Mouse (Mus musculus) mouse trophoblast stem cell (cell line): ENCODE data around the gene Pitpnm2.

ENCODE experiments used
- in situ Hi-C, 2 experiments: fragments of 300-500 bp; cut with MseI, MboI; formaldehyde crosslinking; loops; 2 replicates in 1 of 2; 3 replicates in 1 of 2; pipeline ENCODE4 v1.15.1; 2025

Pitpnm2 gene

DNA sequence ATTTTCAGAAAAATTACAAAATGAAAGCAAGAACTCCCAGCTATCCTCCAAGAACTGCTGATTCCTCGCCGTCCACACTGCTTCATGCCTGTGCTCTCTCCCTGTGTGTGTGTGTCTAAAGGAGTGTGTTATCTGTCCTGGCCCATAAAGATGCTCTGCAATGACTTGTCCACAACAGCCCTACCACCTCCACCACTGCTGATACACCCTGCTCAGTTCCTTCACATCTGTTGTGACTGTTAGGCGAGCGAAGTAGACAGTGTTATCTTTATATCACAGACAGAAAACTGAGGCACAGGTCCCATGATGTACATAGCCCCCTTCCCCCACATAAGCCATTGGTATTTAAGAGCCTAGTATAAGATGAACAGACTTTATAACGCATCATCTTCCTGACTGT is 67.5 kb downstream of the Pitpnm2 start:
- in situ Hi-C loops, result no loop called here

DNA sequence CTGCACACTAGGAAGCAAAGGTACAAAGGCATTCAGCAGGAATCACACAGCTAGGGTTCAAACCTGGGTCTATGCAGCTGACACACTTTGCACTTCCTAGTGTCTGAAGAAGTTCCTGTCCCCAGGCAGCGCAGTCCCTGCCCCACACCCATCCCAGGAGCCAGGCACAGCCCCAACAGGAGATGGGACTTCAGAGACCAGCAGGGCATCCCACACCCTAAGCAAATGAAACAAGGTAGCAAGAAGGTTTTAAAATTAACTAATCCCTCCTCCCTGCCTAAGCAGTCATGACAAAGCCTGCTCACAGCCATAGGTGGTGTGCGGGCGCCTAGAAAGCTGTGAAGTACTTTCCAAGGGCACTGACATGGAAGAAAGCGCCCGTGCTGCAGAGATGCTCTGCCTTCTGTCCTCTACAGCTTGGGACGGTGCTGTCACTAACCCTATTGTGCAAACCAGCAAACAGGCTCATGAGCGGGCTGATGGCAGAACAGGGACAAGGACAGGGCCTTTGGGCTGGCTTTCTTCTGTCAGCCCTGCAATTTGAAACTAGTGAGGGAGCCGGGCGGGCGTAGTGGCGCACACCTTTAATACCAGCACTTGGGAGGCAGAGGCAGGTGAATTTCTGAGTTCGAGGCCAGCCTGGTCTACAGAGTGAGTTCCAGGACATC is 68.9 kb downstream of the Pitpnm2 start:
- in situ Hi-C loops, result no loop called here

DNA sequence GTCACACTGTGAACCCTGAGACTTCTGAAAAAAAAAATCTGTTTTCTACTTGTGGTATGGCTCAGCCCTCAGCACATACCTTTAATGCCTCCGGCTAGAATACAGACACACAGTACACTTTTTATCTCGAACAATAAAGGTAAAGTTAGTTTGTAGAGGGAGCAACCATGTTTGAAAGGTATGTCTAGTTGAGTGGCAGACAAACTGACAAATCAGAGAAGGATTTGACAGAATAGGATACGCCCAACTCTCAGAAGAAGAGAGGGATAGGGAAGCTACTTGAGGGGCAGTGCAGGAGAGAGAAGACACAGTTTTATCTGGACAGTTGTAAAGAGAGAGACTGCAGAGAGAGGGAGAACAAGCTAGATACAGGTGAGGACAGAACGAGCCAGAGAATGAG is 70.1 kb downstream of the Pitpnm2 start:
- in situ Hi-C loops, result no loop called here

DNA sequence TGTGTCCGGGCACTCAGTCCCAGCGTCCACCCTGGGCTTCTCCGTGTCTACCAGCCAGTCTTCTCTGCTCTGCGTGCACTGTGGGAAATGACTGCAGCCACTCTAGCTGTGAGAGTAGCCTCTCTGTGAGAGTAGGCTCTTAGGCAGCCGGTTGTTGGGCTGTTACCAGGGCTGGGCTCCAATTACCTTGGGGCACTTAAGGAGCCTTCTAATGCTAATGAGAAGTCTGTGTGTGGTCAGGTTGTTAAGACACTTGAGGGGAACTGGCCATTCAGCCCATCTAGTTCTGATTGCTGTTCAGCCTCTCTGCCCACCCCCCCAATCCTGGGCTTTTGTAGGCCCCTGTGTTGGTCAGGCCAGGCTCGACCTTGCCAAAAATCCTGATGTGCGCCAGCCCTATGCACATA is 72.8 kb downstream of the Pitpnm2 start:
- in situ Hi-C loops, result no loop called here

DNA sequence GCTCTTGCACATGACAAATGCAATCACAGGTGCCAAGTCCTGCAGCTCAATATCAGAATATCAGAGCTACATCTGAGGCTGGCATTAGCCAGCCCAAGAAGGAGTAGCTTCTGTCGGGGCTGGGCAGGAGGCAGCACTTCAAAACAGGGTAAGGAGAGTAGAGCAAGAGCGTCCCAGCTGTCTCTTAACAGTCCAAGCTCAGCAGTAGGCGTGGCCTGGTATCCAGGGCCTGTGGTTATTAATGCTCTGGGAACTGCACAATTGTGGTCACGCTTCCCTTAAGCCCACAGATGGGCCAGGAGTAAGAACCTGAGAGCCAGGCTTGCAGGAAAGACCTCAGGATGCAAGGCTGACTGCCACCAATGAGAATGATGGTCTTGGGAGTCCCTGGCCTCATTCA is 74.4 kb downstream of the Pitpnm2 start:
- in situ Hi-C loops, result no loop called here

DNA sequence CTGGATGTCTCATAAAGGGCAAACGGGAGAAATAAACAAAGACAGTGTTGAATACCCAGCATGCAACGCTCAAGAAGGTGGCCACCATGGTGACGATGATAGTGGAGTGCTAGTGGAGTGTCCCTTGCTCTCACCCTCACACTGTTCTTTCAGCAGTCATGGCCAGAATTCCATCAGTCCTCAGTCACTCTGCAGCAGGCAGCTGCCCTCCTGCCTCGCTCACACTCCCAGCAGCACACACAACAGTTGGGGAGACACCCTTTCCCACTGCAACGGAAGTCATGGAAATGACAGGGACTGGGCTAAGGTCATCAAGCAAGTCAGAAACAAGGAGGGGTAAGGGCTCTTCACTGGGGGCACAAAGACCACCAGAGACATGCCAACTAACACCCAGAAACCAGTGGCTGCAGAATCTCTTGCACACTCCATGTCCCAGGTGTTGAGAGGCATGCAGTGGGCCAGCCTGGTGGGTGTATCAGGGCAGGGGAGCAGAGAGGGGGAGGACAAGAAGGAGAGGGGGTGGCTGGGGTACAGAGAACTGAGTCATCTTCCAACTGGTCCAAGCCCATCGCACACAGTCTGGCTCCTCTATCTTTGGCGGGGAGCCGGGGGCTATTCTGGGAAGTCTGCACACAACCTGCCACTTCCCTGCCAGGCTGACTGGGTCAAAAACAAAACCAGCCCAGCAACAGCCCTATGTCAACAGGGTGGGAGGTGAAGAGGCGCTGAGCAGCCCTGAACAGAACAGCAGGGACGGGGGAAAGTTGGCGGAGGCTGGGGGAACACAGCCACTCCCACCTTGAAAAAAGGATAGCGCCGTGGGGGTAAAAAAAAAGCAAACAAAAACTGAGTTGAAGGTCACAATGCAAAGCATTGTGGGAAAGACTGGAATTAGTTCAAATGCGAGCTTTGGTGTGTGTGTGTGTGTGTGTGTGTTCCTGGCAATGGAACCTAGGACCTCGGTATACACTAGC is 76.3 kb downstream of the Pitpnm2 start:
- in situ Hi-C loops, result no loop called here

DNA sequence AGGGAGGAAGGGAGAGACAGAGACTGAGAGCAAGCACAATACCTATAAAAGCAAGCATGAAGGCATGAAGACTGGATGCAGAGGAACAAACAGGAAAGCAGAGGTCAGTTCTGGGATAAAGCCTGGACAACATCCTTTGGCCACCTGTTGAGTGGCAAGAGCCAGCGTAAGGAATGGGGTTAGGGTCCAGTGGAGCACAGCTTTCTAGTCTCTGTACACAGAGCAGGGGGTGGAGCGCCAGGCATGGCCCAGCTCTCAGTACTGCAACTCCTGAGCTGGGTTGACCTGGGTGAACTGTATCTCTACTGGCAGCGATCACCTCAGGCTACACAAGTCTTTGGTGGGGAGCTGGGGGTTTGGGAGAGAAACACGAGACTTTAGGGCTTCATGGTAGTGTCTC is 77.3 kb downstream of the Pitpnm2 start:
- in situ Hi-C loops, result no loop called here

- in situ Hi-C loops, result no loop called here
Measured at GRCm38 (mm10) chr5:124171781-124172180, 77.8 kb downstream of the Pitpnm2 start.

DNA sequence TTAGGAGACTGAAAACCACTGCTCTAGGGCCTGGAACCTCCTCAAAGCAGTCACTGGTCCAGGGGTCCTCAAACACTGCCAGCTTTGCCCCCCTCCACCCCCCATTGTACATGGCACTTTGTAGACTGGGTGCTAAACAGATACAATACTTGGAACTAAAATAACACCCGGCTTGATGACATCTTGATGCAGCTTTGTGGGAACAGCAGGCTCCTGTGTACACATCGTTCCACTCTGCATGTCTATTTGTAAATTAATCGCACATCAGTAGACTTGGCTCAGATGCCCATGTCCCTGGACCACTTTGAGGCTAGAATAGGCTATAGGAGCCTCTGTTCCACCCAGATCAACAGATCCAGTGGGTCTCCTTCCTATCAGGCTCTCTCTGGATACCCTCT is 80.3 kb downstream of the Pitpnm2 start:
- in situ Hi-C loops, result loop anchor here in 1 of 2 experiments (10.0 kb wide), 1 partner anchor 126 kb away; no protein-coding TSS in a partner anchor

DNA sequence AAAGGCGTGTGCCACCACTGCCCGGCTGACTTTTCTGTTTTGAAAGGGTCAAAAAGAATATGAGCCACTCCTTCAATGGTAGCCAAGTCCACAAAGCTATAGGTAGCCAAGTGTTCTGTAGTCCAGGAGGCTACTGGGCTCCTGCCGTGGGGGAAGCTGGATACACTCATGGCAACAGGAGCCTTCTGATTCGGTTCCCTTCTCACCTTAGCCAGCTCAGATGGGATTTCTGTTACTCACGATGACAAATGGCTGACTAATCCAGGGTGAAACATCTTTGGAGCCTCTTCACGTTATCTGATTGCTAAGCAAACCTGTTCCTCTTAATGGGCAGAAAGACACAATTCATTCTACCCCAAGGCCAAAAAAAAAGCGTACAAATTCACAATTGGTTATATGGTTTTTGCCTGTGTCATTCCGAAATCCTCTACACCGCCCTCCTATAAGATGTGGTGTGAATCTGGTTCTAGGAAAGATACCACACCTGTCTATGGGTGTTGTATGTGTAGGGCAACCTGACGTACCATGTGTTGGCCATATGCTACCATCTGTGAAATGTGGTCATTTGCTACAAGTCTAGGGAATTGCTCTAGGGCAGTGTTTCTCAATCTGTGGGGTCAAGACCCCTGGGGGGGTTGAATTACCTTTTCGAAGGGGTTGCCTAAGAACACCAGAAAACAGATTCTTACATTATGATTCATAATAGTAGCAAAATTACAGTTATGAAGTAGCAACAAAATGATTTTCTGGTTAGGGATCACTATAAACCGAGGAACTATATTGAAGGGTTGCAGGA is 80.9 kb downstream of the Pitpnm2 start:
- in situ Hi-C loops, result loop anchor here in 1 of 2 experiments (10.0 kb wide), 1 partner anchor 126 kb away; no protein-coding TSS in a partner anchor

DNA sequence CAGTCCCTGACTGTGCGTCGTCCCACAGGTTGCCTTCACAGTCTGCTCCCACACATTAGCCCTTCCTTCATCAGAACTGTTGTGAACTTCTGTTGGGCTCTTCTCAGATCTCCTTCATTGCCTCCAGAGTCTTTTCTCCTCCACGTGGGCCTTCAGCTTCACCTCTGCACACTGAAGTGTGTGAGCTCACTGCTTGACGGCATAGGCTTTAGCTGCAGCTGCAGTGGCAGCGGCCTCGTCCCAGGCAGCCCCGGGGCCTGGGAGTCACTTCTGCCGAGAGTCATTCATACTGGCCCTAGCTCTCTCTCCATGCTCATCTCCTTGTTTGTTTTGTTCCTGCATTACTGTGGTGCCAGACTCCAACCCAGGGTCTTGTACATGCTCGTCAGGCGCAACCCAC is 81.9 kb downstream of the Pitpnm2 start:
- in situ Hi-C loops, result loop anchor here in 1 of 2 experiments (10.0 kb wide), 1 partner anchor 127 kb away; no protein-coding TSS in a partner anchor

DNA sequence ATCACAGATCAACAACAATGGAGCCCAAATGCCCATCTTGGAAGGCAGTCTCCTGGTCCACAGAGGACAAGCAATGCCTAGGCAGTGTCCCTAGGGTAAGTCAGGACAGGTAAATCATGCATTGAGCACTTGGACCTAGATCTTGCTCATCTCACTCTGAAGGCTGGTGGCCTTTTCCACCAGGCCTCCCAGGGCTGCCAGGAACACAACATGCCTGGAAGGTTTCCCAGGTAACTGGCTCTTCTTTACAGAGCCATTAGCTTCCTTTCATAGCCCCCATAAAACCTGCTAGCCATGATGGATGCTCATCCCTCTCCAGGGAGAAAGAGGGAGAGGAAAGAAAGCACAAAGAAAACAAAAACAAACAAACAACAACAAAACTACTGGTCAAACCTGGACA is 82.8 kb downstream of the Pitpnm2 start:
- in situ Hi-C loops, result loop anchor here in 1 of 2 experiments (10.0 kb wide), 1 partner anchor 128 kb away; no protein-coding TSS in a partner anchor

DNA sequence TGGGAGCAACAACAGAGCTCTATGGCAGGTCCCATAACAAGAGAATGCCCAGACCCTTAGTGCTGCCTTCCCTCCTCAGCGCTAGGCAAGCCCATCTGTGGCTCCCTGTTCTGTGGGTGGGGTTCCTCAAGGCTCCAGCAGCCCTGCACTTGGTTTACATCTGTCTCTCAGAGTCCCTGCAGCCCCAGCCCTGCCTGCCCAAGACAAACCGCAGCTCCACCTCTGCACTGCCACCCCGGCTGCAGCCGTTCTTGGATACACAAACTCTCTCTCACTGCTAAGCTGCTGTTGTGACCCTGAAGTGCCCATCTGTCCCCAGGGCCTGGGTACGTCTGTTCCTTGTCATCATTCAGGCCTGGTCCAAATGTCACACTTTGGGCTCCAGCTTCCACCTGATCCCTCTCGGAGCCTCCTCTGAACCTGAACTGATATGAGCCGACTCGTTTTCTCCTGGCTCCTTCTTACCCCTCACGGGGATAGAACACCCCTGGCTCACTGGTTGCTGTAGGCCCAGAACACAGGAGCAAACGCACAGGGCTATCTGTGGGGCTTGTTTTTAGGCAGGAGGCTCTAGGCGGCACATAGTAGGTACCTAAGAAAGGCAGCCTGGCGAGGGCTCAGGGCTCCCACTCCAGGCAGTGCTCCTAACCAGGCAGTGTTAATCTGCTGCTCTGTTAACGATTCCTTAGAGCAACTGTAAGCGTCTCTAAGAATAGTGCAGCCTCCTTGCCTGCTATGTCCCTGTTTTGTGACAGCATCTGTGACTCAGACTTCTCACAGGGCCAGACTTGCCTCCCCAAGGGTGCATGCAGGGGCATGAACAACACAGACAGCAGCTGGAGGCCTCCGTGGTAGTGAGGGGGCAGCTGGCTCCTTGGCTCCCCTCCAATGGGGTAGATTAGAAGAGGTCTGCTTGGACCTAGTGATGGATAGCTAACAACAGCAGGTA is 83.7 kb downstream of the Pitpnm2 start:
- in situ Hi-C loops, result loop anchor here in 1 of 2 experiments (10.0 kb wide), 1 partner anchor 129 kb away; no protein-coding TSS in a partner anchor

- in situ Hi-C loops, result loop anchor here in 1 of 2 experiments (10.0 kb wide), 1 partner anchor 131 kb away; no protein-coding TSS in a partner anchor
Measured at GRCm38 (mm10) chr5:124163445-124163844, 86.1 kb downstream of the Pitpnm2 start.

- in situ Hi-C loops, result loop anchor here in 1 of 2 experiments (10.0 kb wide), 1 partner anchor 132 kb away; no protein-coding TSS in a partner anchor
Measured at GRCm38 (mm10) chr5:124162577-124162976, 87.0 kb downstream of the Pitpnm2 start.

GRCm38 (mm10) chr5:124161831-124162230 is 87.7 kb downstream of the Pitpnm2 start:
- in situ Hi-C loops, result loop anchor here in 1 of 2 experiments (10.0 kb wide), 1 partner anchor 133 kb away; no protein-coding TSS in a partner anchor

DNA sequence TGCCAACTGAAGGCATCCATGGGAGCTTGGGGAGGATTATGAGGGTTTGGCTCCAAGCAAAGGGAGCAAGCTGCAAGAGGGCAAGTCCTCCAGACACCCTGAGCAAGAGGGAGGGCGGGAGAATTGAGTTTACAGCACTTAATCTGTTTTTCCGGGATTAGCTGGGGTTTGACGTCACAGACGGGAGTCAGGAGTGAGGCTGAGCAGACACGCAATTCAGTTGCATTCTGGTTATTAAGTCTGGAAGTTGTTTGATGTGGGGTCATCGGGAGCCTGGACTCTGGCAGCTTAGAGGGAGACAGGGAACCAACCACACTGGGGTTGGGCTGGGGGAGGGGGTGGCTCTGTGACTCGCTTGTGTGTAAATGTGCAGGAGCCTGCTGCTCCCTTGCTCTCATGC is 90.1 kb downstream of the Pitpnm2 start:
- in situ Hi-C loops, result loop anchor here in 1 of 2 experiments (10.0 kb wide), 1 partner anchor 135 kb away; no protein-coding TSS in a partner anchor

DNA sequence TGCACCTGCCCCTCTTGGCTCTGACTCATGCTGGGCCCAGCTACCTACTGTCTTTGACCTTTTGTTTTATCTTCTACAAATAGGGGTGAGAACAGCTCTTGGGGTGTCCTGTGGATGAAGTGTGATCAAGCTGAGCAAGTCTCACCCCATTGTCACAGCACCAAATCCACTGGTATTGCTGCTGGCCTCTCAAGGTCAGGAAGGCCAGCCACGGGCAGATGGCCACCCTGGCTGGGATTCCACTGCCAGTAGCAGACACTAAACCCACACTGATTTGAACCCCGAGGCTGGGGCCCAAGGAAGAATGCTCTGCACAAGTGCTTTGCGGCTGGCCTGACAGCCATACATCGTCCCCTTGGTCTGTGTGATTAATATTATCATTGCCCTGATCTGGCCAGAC is 91.3 kb downstream of the Pitpnm2 start:
- in situ Hi-C loops, result loop anchor here in 1 of 2 experiments (10.0 kb wide), 1 partner anchor 136 kb away; no protein-coding TSS in a partner anchor

GRCm38 (mm10) chr5:124155943-124156342 is 93.6 kb downstream of the Pitpnm2 start:
- in situ Hi-C loops, result loop anchor here in 1 of 2 experiments (10.0 kb wide), 1 partner anchor 139 kb away; no protein-coding TSS in a partner anchor

DNA sequence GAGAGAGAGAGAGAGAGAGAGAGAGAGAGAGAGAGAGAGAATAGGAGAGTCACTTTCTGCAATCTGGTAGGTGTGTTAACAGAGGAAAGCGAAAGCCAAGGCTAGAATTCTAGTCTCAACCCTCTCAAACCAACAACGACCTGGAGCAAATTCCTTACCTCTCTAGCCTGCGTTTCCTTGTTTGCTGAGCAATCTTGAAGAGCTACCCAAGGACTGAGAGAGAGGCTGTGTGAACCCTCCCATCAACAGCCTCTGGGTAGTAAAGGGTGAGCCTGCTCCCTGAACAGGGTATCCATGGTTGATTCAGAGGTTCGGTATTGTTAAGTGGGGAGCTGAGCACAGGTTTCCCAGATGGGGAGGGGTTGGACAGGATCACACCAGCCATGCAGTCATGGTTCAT is 96.8 kb downstream of the Pitpnm2 start:
- in situ Hi-C loops, result loop anchor here in 1 of 2 experiments (10.0 kb wide), 1 partner anchor 142 kb away; no protein-coding TSS in a partner anchor
